Mouse (Mus musculus) embryonic facial prominence, embryonic 11.5 days (tissue): ENCODE data around the gene Pigt. TPM values are rescaled to one million over a fixed set of nuclear protein-coding genes. Genes with fewer than 3 reads are reported as not detected.
A peak's percentile ranks its signal among the peaks of the same experiment; 100 is the strongest.

Experiments
- ATAC-seq: fragments of 200-750 bp; cut with Nextera tagmentation; replicated peaks from 2 replicates; pipeline ENCODE4 v1.8.0; 2017; ENCODE audit warnings: low read depth; ENCODE audit not compliant: insufficient number of reproducible peaks, low FRiP score, low TSS enrichment
- DNase-seq: peaks from one replicate; pipeline ENCODE4 v3.0.0-alpha.2; 2015; ENCODE audit warnings: low spot score
- H3K27ac ChIP-seq: fragments of 300-500 bp; sonication (generic); replicated peaks from 2 replicates; pipeline ENCODE4 v1.5.1; 2014; ENCODE audit warnings: mild to moderate bottlenecking, low read depth, low read length, control low read depth
- H3K27me3 ChIP-seq: fragments of 300-500 bp; sonication (generic); 2 replicates; pipeline ENCODE4 v1.6.1; 2014; ENCODE audit warnings: mild to moderate bottlenecking, low read length, moderate library complexity, mixed read lengths; ENCODE audit not compliant: control insufficient read depth, insufficient read depth
- H3K36me3 ChIP-seq: fragments of 300-500 bp; sonication (generic); replicated peaks from 2 replicates; pipeline ENCODE4 v1.6.1; 2014; ENCODE audit warnings: low read depth, mild to moderate bottlenecking, low read length, moderate library complexity, mixed read lengths; ENCODE audit not compliant: control insufficient read depth, insufficient read depth
- H3K4me1 ChIP-seq: fragments of 300-500 bp; sonication (generic); 2 replicates; pipeline ENCODE4 v1.6.1; 2014; ENCODE audit warnings: low read length, mixed read lengths; ENCODE audit not compliant: control insufficient read depth, insufficient read depth
- H3K4me2 ChIP-seq: fragments of 300-500 bp; sonication (generic); 2 replicates; pipeline ENCODE4 v1.6.1; 2014; ENCODE audit warnings: low read depth, mild to moderate bottlenecking, control low read depth, low read length, moderate library complexity
- H3K4me3 ChIP-seq: fragments of 300-500 bp; sonication (generic); 2 replicates; pipeline ENCODE4 v1.5.1; 2014; ENCODE audit warnings: low read depth, low read length, control low read depth
- H3K9ac ChIP-seq: fragments of 300-500 bp; sonication (generic); replicated peaks from 2 replicates; pipeline ENCODE4 v1.6.1; 2014; ENCODE audit warnings: mild to moderate bottlenecking, control low read depth, low read length
- H3K9me3 ChIP-seq: fragments of 300-500 bp; sonication (generic); replicated peaks from 2 replicates; pipeline ENCODE4 v1.6.1; 2016; ENCODE audit warnings: mild to moderate bottlenecking, low read length, inconsistent platforms, mixed read lengths; ENCODE audit not compliant: control insufficient read depth
- WGBS: fragments of 180-500 bp; shearing (Covaris S2); extraction: QIAGEN DNeasy Blood & Tissue Kit; methylation state at CpG from one replicate; pipeline ENCODE4 v1.1.7; 2014; 5-methylcytosine and 5-hydroxymethylcytosine counted together
- polyA plus RNA-seq: library from polyadenylated mRNA; unstranded; fragments of >200 nt; fragmentation: Nextera tagmentation; extraction: Ambion mirVana; gene quantifications from 2 replicates; pipeline ENCODE4 v1.2.1, GENCODE M21; 2014

Gene Pigt
- polyA plus RNA-seq, 1 experiment from 2014 or later, result 38.4 TPM

- no peak overlapping the region for H3K4me3 ChIP-seq
- ATAC-seq (no peak), DNase-seq (no peak)
- H3K9ac ChIP-seq, result no peak overlapping the region
- H3K4me2 ChIP-seq, result no peak overlapping the region
- WGBS, result 86% methylated on average over 10 of the region's 10 CpGs
- no peaks in the 10 kb centered on the region for H3K27me3 ChIP-seq
- no peaks in the 10 kb centered on the region for H3K9me3 ChIP-seq
- no peaks in the 10 kb centered on the region for H3K4me1 ChIP-seq
- H3K36me3 ChIP-seq, result no peaks in the 10 kb centered on the region
- no peak overlapping the region for H3K27ac ChIP-seq
Observed at GRCm38 (mm10) chr2:164454846-164455245, 42.5 kb upstream of the Pigt start.

GRCm38 (mm10) chr2:164455421-164456190 lies 41.7 kb upstream of the Pigt start:
- Histone ChIP-seq H3K4me3 (no peak overlapping the region), H3K9me3 (no peaks in the 10 kb centered on the region), H3K36me3 (no peaks in the 10 kb centered on the region), H3K27ac (no peak overlapping the region), H3K4me2 (no peak overlapping the region), H3K27me3 (no peaks in the 10 kb centered on the region), H3K9ac (no peak overlapping the region), H3K4me1 (no peaks in the 10 kb centered on the region)
- ATAC-seq (no peak), DNase-seq (no peak)
- WGBS, result 67% methylated on average over 6 of the region's 6 CpGs

- Histone ChIP-seq H3K9me3 (no peaks in the 10 kb centered on the region), H3K36me3 (no peaks in the 10 kb centered on the region), H3K4me3 (no peak overlapping the region), H3K27me3 (no peaks in the 10 kb centered on the region), H3K4me2 (no peak overlapping the region), H3K27ac (no peak overlapping the region), H3K9ac (peak overlapping the region; percentile 51), H3K4me1 (no peaks in the 10 kb centered on the region)
- no peak for ATAC-seq
- no peak for DNase-seq
- 87% methylated on average over 1 of the region's 1 CpGs for WGBS
Observed at GRCm38 (mm10) chr2:164456413-164456812, 40.9 kb upstream of the Pigt start.

- H3K9ac ChIP-seq, result peak within 1 kb of the TSS; percentile 51
- no peak within 1 kb of the TSS for H3K27ac ChIP-seq
- no peaks in the 10 kb centered on the region for H3K27me3 ChIP-seq
- no peaks in the 10 kb centered on the region; the same call in 1 of the 2 replicates for H3K4me1 ChIP-seq
- WGBS, result 2% methylated on average over 7 of the region's 7 CpGs
- no peaks in the 10 kb centered on the region for H3K9me3 ChIP-seq
- no peak for ATAC-seq
- no peaks in the 10 kb centered on the region for H3K36me3 ChIP-seq
- DNase-seq, result no peak
- peak within 1 kb of the TSS; percentile 25; the same call in 1 of the 2 replicates for H3K4me2 ChIP-seq
- 0 out of 2 replicates have a peak within 1 kb of the TSS, but pooled peaks have one; percentile 3 for H3K4me3 ChIP-seq
Observed at GRCm38 (mm10) chr2:164456864-164457300, 40.4 kb upstream of the Pigt start, which contains the start of gene Sys1. TSS of gene Sys1 (plus strand) at chr2:164456964.

GRCm38 (mm10) chr2:164457942-164458341 lies 39.4 kb upstream of the Pigt start:
- H3K27me3 ChIP-seq, result no peaks in the 10 kb centered on the region
- no peaks in the 10 kb centered on the region for H3K9me3 ChIP-seq
- ATAC-seq (no peak), DNase-seq (no peak)
- WGBS, result 69% methylated on average over 7 of the region's 7 CpGs
- H3K9ac ChIP-seq, result no peak overlapping the region
- no peaks in the 10 kb centered on the region; the same call in 1 of the 2 replicates for H3K4me1 ChIP-seq
- no peak overlapping the region for H3K4me3 ChIP-seq
- H3K4me2 ChIP-seq, result no peak overlapping the region
- H3K36me3 ChIP-seq, result no peaks in the 10 kb centered on the region
- no peak overlapping the region for H3K27ac ChIP-seq

GRCm38 (mm10) chr2:164458535-164458934 lies 38.8 kb upstream of the Pigt start:
- Histone ChIP-seq H3K9me3 (no peaks in the 10 kb centered on the region), H3K4me2 (no peak overlapping the region), H3K4me3 (no peak overlapping the region), H3K4me1 (no peaks in the 10 kb centered on the region; the same call in 1 of the 2 replicates), H3K27me3 (no peaks in the 10 kb centered on the region), H3K27ac (no peak overlapping the region), H3K36me3 (no peaks in the 10 kb centered on the region), H3K9ac (no peak overlapping the region)
- no peak for ATAC-seq
- no peak for DNase-seq
- 85% methylated on average over 8 of the region's 8 CpGs for WGBS

GRCm38 (mm10) chr2:164460745-164461551 lies 36.4 kb upstream of the Pigt start, which contains the start of gene Gm20458:
TSS of gene Gm20458 (plus strand) at chr2:164460967.
- peak within 1 kb of the TSS; percentile 92 for H3K4me3 ChIP-seq
- peak; percentile 99 for ATAC-seq
- peak within 1 kb of the TSS; percentile 71 for H3K4me2 ChIP-seq
- peak within 1 kb of the TSS; percentile 56 for H3K27ac ChIP-seq
- no peaks in the 10 kb centered on the region for H3K27me3 ChIP-seq
- DNase-seq, result peak; percentile 98
- no peaks in the 10 kb centered on the region; the same call in 1 of the 2 replicates for H3K4me1 ChIP-seq
- no peaks in the 10 kb centered on the region; the same call in 1 of the 2 replicates for H3K36me3 ChIP-seq
- WGBS, result under 1% methylated on average over 78 of the region's 79 CpGs
- peak within 1 kb of the TSS; percentile 77 for H3K9ac ChIP-seq
- no peaks in the 10 kb centered on the region for H3K9me3 ChIP-seq
